ENCODE assay signal across 8 mouse cellular contexts in genomic region chr16:30144818-30145464, GRCm38 (mm10).
DNase-seq lines count a peak whose midpoint lies in the region; ATAC-seq lines count a peak whose summit lies in the region.

No protein-coding gene starts in this region.

- H3K36me3 ChIP-seq in kidney, embryonic 15.5 days: no peaks in the 10 kb centered on the region
- no peaks in the 10 kb centered on the region for H3K36me3 ChIP-seq in hindbrain, embryonic 15.5 days
- H3K36me3 ChIP-seq in midbrain, embryonic 13.5 days: no peaks in the 10 kb centered on the region

- 12% methylated on average over 13 of the region's 13 CpGs for whole genome bisulfite sequencing in kidney, embryonic 15.5 days
- WGBS in hindbrain, embryonic 15.5 days: 19% methylated on average over 13 of the region's 13 CpGs
- 22% methylated on average over 13 of the region's 13 CpGs for WGBS in midbrain, embryonic 13.5 days

- no peak for DNase-seq in kidney, adult 9 months
- DNase-seq in frontal cortex, adult 2 months (ENCODE audit: extremely low spot score in 1 of 2, low spot score in 1 of 2): no peak
- DNase-seq in kidney, postnatal 4 days: no peak
- DNase-seq in frontal cortex, postnatal 36 days (ENCODE audit: low spot score in 2 of 2): no peak

- no peaks in the 10 kb centered on the region for H3K27me3 ChIP-seq in kidney, embryonic 15.5 days
- H3K27me3 ChIP-seq in hindbrain, embryonic 15.5 days: peaks cover 28% of the 10 kb centered on the region
- H3K27me3 ChIP-seq in midbrain, embryonic 13.5 days: peaks cover 72% of the 10 kb centered on the region

- H3K9me3 ChIP-seq in kidney, embryonic 15.5 days (replicated peaks): no peaks in the 10 kb centered on the region
- H3K9me3 ChIP-seq in hindbrain, embryonic 15.5 days: no peaks in the 10 kb centered on the region
- peaks cover 4% of the 10 kb centered on the region; the same call in 1 of the 2 replicates for H3K9me3 ChIP-seq in midbrain, embryonic 13.5 days

- H3K27ac ChIP-seq in kidney, embryonic 15.5 days: no peak overlapping the region
- H3K27ac ChIP-seq in hindbrain, embryonic 15.5 days (replicated peaks): no peak overlapping the region
- H3K27ac ChIP-seq in midbrain, embryonic 13.5 days: no peak overlapping the region

- H3K4me2 ChIP-seq in kidney, embryonic 15.5 days: peak overlapping the region; percentile 55
- peak overlapping the region; percentile 53 for H3K4me2 ChIP-seq in hindbrain, embryonic 15.5 days
- H3K4me2 ChIP-seq in midbrain, embryonic 13.5 days (replicated peaks): peak overlapping the region; percentile 39

- no peak for ATAC-seq in kidney, embryonic 15.5 days (replicated peaks; ENCODE audit: low FRiP score)
- peak; percentile 13; the same call in 1 of the 2 replicates for ATAC-seq in common myeloid progenitor, adult 5-6 weeks (replicated peaks; ENCODE audit: low read depth, poor library complexity, severe bottlenecking)
- no peak for ATAC-seq in hindbrain, embryonic 15.5 days (ENCODE audit: low FRiP score, low read depth)
- ATAC-seq in midbrain, embryonic 13.5 days: no peak

- H3K4me1 ChIP-seq in kidney, embryonic 15.5 days: peaks cover 19% of the 10 kb centered on the region
- peaks cover 9% of the 10 kb centered on the region for H3K4me1 ChIP-seq in hindbrain, embryonic 15.5 days (replicated peaks)
- peaks cover 13% of the 10 kb centered on the region for H3K4me1 ChIP-seq in midbrain, embryonic 13.5 days (replicated peaks)

- peak overlapping the region; percentile 31; the same call in 1 of the 2 replicates for H3K9ac ChIP-seq in kidney, embryonic 15.5 days
- H3K9ac ChIP-seq in hindbrain, embryonic 15.5 days: no peak overlapping the region
- no peak overlapping the region for H3K9ac ChIP-seq in midbrain, embryonic 13.5 days (replicated peaks)

- peak overlapping the region; percentile 24 for H3K4me3 ChIP-seq in kidney, embryonic 15.5 days (replicated peaks)
- H3K4me3 ChIP-seq in hindbrain, embryonic 15.5 days: peak overlapping the region; percentile 19
- no peak overlapping the region for H3K4me3 ChIP-seq in midbrain, embryonic 13.5 days (replicated peaks)
